Mouse (Mus musculus) testis, adult 2 months (tissue): ENCODE results near the gene Ttll12.

Experiments
- CTCF ChIP-seq: fragments of 200-500 bp; IDR thresholded peaks from 2 replicates; pipeline ENCODE4 v1.5.1; 2012; ENCODE audit warnings: low read depth, mild to moderate bottlenecking, inconsistent platforms, low read length, moderate library complexity; ENCODE audit not compliant: control insufficient read depth, insufficient read depth, insufficient replicate concordance
- POLR2A ChIP-seq: fragments of 200-500 bp; IDR thresholded peaks from 2 replicates; pipeline ENCODE4 v1.6.1; 2012; ENCODE audit warnings: low read depth, mild to moderate bottlenecking, inconsistent platforms, low read length, moderate library complexity; ENCODE audit not compliant: control insufficient read depth

GRCm38 (mm10) chr15:83538855-83539254 is 56.1 kb downstream of the Ttll12 start:
- no peak for TF ChIP-seq POLR2A
- TF ChIP-seq CTCF: no peak
